Mouse (Mus musculus): ENCODE measurements around the gene Sppl2b.

The Sppl2b gene

GRCm38 (mm10) chr10:80896581-80897485 lies 41.8 kb downstream of the Sppl2b start:
- DNase-seq (ENCODE audit: low spot score in 2 of 2): no peak

DNA sequence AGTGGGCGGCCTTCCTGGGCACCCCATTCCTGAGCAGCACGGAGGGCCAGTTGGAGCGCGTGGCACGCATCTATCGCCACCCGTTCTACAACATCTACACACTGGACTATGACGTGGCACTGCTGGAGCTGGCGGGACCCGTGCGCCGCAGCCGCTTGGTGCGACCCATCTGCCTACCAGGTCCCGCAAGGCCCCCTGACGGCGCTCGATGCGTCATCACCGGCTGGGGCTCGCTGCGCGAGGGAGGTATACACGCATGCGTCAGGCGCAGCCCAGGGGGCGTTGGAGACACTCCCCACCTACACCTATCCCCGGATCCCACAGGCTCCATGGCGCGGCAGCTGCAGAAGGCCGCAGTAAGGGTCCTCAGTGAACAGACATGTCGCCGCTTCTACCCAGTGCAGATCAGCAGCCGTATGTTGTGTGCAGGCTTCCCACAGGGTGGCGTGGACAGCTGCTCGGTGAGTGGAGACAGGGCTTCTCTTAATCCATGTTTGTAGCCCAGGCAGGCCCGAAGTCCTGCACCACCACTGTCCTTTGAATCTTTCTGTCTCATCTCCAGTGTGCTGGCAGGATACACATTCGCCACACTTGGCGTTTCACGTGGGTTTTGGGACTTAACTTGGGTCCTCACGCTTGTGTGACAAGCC lies 42.9 kb downstream of the Sppl2b start:
- DNase-seq (ENCODE audit: low spot score in 2 of 2): no peak

- no peak for DNase-seq (ENCODE audit: low spot score in 2 of 2)
Measured at GRCm38 (mm10) chr10:80899074-80899473, 44.0 kb downstream of the Sppl2b start.

DNA sequence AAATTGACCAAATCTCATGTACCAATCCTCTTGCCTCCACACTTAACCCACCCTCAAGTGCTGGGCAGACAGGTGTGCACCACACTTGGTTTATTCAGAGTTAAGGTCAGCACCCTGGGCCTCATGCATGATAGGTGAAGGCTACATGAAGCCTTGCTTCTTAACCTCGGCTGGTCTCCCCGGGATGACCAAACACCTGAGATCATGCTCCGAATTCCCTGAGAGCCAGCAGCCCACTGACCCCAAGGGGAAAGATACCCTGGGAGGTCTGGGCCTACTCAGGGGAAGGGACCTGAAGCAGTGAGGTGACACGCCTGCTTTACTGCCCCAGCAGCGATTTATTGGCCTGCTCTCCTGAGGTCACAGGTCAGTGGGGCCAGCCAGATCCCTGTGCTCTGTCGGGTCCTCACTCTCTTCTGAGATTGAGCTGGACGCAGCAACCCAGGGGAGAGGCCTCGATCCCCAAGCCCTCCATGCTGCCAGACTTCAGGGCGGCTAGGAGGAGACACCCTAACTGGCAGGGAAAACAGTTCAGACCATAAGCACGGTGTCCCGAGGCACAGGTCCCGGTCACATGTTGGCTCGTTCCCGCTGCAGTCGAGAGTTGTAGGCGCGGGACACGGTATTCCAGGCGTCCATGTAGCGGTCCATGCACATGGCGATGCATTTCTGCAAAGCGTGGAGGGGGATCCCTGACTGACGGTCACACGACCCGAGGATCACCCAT lies 44.7 kb downstream of the Sppl2b start:
- no peak for DNase-seq (ENCODE audit: low spot score in 2 of 2)

DNA sequence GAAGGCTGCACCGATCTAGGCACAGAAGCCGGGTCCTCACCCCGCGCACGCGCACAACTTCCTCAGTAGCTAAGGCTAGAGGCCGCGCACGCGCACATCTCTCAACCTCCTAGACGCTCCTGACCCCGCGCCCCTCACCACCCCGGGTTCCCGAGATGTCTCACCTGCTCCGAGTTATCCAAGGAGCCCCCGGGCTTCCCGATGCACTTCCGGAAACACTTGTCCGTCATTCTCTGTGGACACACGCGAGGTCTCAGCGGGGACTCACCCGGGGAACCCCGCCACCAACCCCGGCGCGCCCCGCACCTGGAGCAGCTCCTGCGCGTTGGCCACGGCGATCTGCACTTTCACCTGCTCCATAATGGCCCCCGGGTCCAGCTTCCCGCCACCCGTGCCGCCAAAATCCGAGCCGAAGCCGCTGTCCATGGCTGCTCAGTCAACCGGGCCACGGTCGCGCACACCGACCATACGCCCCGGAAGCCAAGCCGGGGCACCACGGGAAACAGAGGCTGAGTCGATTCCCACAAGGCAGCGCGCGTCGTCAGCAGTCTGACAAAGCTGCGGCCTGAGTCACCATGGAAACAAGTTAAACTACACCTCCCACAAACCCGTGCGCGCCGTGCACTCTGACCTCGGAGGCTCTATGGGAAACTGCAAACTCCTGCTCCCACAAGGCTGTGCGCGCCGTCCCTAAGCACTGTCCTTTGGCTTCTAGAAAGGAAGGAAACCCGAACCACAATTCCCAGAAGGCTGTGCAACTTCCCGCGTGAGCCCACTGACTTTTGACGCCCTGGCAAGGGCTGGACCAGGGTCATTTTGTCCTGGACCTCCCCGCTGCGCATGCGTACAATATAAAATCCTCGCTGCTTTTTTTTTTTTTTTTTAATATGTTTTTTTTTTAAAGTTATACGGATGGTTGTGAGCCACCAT lies 45.5 kb downstream of the Sppl2b start, which contains the start of gene Timm13:
Gene Timm13, minus strand, starts transcription at position 652 of the 930 bp plus-strand sequence.
- peak; percentile 84 to 98 for DNase-seq (ENCODE audit: low spot score in 2 of 2)

DNA sequence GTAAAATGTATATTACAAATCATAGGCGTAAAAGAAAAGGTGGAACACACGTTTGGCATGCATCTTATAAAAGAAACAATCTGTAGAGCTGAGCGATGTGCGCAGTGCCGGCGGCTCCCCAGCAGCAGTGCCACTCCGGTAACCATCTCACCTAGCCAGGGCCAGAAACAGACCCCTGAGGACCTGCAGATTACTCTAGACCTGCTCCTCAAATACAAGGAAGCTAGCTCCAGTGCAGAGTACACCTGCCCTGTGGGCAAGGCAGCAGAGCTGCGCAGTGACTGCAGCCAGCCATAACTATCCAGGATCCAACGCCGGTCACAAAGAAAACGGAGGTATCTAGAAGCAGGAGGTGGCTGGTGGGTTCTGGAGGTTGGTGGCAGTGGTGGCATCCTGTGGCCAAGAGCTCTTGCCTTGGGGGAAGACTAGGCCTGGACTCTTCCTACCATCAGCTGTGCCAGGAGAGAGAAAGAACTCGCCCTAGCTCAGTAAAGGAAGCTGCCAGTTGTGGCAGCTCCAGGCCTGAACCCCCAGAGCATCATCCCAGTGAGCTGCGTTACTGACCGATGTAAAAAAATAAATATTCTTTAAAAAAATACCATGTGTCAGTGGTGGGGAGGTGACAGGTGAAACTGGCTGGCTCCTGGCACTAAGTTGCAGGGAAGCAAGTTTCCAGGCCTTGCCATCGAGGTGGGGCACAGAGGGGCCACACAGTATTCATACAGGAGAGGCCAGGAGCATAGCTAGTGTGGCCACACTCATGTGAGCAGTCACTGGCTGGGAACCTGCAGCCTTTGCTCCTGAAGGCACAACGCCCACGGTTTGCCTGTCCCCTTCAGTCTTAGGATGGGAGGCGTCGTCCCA lies 46.6 kb downstream of the Sppl2b start:
- DNase-seq (ENCODE audit: low spot score in 2 of 2): no peak

- DNase-seq (ENCODE audit: low spot score in 2 of 2): no peak
Measured at GRCm38 (mm10) chr10:80902273-80902940, 47.3 kb downstream of the Sppl2b start.

DNA sequence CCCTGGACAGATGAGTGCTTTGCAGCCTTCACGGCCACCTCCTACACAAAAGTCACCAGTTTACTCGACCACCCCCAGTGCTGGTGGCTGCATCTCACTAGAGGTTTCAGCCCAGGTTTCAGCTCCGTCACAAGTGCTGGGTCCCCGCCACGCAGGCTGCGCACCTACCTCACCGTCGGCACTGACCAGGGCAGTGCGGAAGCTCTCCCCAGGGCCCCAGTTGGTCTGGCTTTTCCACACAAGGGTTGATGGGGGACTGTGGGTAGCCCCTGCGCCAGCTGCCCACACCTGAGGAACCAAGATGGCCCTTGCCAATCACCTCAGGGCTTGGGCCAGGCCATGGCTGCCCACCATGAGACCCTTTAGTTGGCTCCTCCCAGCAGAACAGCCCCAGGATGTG lies 48.2 kb downstream of the Sppl2b start:
- DNase-seq (ENCODE audit: low spot score in 2 of 2): no peak

DNA sequence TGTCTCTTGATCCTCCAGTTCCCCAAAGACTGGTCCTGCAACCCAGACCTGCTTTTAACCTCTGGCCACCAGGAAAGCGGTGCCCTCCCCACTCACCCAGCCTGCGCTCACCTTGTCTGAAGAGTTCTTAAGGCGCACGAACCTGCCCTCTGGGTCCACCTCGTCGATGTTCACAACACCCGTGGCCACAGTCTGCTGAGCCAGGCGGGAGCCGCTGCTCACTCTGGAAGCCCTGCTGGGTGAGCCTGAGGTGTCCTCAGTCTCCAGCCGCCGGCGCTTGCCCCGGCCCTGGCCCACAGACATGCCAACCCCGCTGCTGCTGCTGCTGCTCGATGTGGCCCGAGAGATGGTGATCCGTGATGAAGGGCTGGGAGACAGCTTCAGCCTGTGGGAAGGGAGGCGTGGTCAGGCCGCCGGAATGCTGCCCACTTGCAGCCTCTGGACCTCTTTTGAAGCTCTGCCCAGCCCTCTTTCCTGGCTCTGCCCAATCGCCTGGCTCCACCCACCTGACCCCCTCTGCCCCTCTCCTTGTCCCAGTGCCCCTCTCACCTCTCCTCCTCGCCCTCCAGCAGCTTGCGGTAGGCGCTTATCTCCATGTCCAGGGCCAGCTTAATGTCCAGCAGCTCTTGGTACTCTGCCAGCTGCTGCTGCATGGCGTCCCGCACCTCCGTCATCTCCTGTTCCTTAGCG lies 49.1 kb downstream of the Sppl2b start:
- no peak for DNase-seq (ENCODE audit: low spot score in 2 of 2)

- DNase-seq (ENCODE audit: low spot score in 2 of 2): no peak
Measured at GRCm38 (mm10) chr10:80904709-80905108, 49.6 kb downstream of the Sppl2b start.

- DNase-seq (ENCODE audit: low spot score in 2 of 2): no peak
Measured at GRCm38 (mm10) chr10:80909375-80910162, 54.5 kb downstream of the Sppl2b start.

DNA sequence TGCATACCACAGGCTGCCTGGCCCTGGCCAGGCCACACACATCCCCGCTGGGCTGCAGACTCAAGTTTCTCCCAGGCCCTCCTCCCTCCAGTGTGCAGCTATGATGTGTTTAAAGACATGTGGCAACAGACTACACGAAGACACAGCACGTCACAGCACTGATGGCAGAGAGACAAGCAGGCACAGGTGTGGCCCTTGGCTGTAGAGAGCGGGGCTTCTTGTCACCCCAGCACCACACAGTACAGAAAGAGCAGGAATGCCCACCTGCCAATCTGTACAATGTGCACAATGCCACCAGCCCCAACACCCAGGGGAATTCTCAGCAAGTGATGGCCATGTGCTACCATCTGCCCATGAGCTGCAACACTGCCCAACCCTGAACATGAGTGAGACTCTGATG lies 56.3 kb downstream of the Sppl2b start:
- DNase-seq (ENCODE audit: low spot score in 2 of 2): no peak

DNA sequence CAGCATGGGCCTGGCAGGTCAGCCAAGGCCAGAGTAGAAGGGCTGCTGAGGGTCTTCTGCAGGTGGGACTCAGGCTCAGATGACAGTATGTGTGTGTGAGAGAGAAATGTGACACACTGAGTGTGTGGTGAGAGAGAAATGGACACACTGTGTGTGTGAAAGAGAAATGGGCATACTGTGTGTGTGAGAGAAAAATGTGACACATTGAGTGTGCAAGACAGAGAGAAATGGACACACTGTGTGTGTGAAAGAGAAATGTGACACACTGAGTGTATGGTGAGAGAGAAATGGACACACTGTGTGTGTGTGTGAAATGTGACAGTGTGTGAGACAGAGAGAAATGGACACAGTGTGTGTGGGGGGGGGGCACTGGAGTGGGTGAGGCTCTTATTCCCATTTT lies 56.8 kb downstream of the Sppl2b start:
- no peak for DNase-seq (ENCODE audit: low spot score in 2 of 2)

DNA sequence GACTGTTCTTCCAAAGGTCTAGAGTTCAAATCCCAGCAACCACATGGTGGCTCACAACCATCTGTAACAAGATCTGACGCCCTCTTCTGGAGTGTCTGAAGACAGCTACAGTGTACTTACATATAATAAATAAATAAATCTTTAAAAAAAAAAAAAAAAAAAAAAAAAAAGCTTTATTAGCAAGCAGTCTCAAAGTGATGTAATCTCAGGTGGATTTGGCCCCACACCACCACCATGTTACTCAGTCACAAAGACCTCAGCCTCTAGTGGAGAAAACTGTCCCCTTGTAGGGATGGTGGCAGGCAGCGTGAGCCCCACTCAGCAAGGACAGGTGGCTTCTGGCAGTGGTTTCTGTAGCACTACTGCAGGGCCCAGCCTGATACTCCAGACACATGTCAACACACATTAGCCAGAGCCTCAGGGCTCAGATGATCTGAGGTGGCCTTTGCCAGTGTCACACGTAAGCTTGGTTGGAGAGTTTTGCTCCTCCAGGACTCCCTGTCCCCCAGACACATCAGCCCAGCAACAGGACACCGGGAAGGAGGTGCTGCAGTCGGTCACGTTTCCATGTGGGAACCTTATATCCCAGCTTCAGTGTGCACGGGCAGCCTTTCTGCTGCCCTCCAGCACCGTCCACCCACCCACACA lies 58.4 kb downstream of the Sppl2b start:
- DNase-seq (ENCODE audit: low spot score in 2 of 2): no peak

- no peak for DNase-seq (ENCODE audit: low spot score in 2 of 2)
Measured at GRCm38 (mm10) chr10:80914253-80914656, 59.2 kb downstream of the Sppl2b start.

GRCm38 (mm10) chr10:80915260-80915659 lies 60.2 kb downstream of the Sppl2b start:
- DNase-seq (ENCODE audit: low spot score in 2 of 2): no peak

DNA sequence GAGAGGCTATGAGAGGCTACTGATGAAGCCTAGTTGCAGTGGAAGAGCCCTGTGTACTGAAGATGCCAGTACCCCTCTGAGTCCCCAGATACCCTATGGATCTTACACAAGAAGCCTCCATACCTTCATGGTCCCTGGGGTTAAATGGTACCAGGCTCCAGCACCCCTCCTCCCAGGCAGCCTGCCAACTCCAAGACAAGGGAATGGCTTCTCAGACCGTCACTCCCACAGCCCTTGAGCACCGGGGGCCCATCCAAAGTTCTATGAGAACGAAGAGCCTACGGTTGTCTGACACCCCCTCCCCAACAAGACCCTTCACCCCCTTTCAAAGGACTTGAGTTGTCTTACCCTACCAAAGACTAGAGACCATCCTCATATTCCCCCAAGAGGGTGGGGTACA lies 60.7 kb downstream of the Sppl2b start:
- no peak for DNase-seq (ENCODE audit: low spot score in 2 of 2)

- no peak for DNase-seq (ENCODE audit: low spot score in 2 of 2)
Measured at GRCm38 (mm10) chr10:80917336-80917778, 62.3 kb downstream of the Sppl2b start.

Measured in urinary bladder, adult 18-20 months (tissue).